Mouse (Mus musculus): ENCODE measurements around the gene Mpzl1. TPM values are rescaled to one million over a fixed set of nuclear protein-coding genes. Genes with fewer than 3 reads are reported as not detected.

Mpzl1 gene
- total RNA-seq, 2 experiments from 2014 or later = 0.33 to 4.1 TPM

- ATAC-seq (replicated peaks; ENCODE audit: poor library complexity) = peak; percentile 79
Measured at GRCm38 (mm10) chr1:165658602-165659001, 24.3 kb upstream of the Mpzl1 start.

GRCm38 (mm10) chr1:165655482-165655881, 21.1 kb upstream of the Mpzl1 start:
- ATAC-seq (replicated peaks; ENCODE audit: poor library complexity) = no peak

GRCm38 (mm10) chr1:165655022-165655421, 20.7 kb upstream of the Mpzl1 start:
- ATAC-seq (replicated peaks; ENCODE audit: poor library complexity) = peak; percentile 67

GRCm38 (mm10) chr1:165653126-165653885, 19.0 kb upstream of the Mpzl1 start:
- ATAC-seq (replicated peaks; ENCODE audit: poor library complexity) = no peak

- no peak for ATAC-seq (replicated peaks; ENCODE audit: poor library complexity)
Measured at GRCm38 (mm10) chr1:165652507-165652906, 18.2 kb upstream of the Mpzl1 start.

GRCm38 (mm10) chr1:165651158-165651557, 16.8 kb upstream of the Mpzl1 start:
- peak; percentile 72 for ATAC-seq (replicated peaks; ENCODE audit: poor library complexity)

- ATAC-seq (replicated peaks; ENCODE audit: poor library complexity) = no peak
Measured at GRCm38 (mm10) chr1:165645102-165645501, 10.8 kb upstream of the Mpzl1 start.

GRCm38 (mm10) chr1:165643735-165644134, 9.4 kb upstream of the Mpzl1 start:
- ATAC-seq (replicated peaks; ENCODE audit: poor library complexity) = no peak

- ATAC-seq (replicated peaks; ENCODE audit: poor library complexity) = no peak
Measured at GRCm38 (mm10) chr1:165642780-165643311, 8.5 kb upstream of the Mpzl1 start.

GRCm38 (mm10) chr1:165641786-165642771, 7.7 kb upstream of the Mpzl1 start:
- peak; percentile 60 for ATAC-seq (replicated peaks; ENCODE audit: poor library complexity)

GRCm38 (mm10) chr1:165641271-165641771, 7.0 kb upstream of the Mpzl1 start:
- ATAC-seq (replicated peaks; ENCODE audit: poor library complexity) = peak; percentile 60

- no peak for ATAC-seq (replicated peaks; ENCODE audit: poor library complexity)
Measured at GRCm38 (mm10) chr1:165636289-165636688, 2.0 kb upstream of the Mpzl1 start.

- ATAC-seq (replicated peaks; ENCODE audit: poor library complexity) = no peak
Measured at GRCm38 (mm10) chr1:165635055-165635897, 938 bp upstream of the Mpzl1 start.

- no peak for ATAC-seq (replicated peaks; ENCODE audit: poor library complexity)
Measured at GRCm38 (mm10) chr1:165633345-165633744, 993 bp downstream of the Mpzl1 start.

GRCm38 (mm10) chr1:165631136-165631535, 3.2 kb downstream of the Mpzl1 start:
- ATAC-seq (replicated peaks; ENCODE audit: poor library complexity) = no peak

- no peak for ATAC-seq (replicated peaks; ENCODE audit: poor library complexity)
Measured at GRCm38 (mm10) chr1:165629975-165630374, 4.4 kb downstream of the Mpzl1 start.

- peak; percentile 81 for ATAC-seq (replicated peaks; ENCODE audit: poor library complexity)
Measured at GRCm38 (mm10) chr1:165628603-165629002, 5.7 kb downstream of the Mpzl1 start.

- no peak for ATAC-seq (replicated peaks; ENCODE audit: poor library complexity)
Measured at GRCm38 (mm10) chr1:165625896-165626295, 8.4 kb downstream of the Mpzl1 start.

- no peak for ATAC-seq (replicated peaks; ENCODE audit: poor library complexity)
Measured at GRCm38 (mm10) chr1:165625058-165625457, 9.3 kb downstream of the Mpzl1 start.

- ATAC-seq (replicated peaks; ENCODE audit: poor library complexity) = no peak
Measured at GRCm38 (mm10) chr1:165618201-165618624, 16.1 kb downstream of the Mpzl1 start.
